Mouse (Mus musculus): ENCODE measurements around the gene Ttc30a2.
"Not testable (repeated sequence)": the region's sequence is repeated elsewhere in the genome, so short reads cannot be mapped to it uniquely, and the experiment has no call there.

Gene Ttc30a2

DNA sequence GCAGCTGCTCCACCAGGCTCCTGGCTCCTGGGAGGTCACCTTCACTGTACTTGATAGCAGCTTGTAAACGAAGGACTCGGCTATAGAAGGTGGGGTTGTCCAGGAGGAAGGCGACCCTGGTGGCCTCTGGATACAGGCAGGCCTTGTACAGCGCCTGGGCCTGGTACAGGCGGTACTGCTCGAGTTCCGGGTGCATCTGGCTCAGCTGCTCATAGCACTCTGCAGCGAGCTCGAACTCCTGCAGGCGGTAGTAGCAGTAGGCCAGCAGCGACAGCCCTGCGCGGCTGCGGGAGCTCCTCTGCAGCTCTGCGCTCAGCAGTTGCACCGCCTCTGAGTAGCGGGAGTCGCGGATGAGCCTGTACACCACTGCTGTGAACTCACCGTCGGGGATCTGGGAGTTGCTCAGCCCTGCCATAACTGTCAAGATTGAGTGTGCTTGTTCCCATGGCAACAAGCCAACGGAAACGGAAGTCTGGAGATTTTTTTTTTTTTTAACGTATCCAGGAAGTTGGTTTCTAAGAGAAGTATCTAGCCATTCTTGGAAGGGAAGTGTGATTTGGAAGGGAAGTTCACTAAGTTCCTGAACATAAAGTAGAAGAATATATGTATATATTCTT is at the start of gene Ttc30a2:
Gene Ttc30a2, minus strand, starts transcription at position 419 of the 617 bp plus-strand sequence.
- DNase-seq (ENCODE audit: low spot score) = not testable (repeated sequence)

DNA sequence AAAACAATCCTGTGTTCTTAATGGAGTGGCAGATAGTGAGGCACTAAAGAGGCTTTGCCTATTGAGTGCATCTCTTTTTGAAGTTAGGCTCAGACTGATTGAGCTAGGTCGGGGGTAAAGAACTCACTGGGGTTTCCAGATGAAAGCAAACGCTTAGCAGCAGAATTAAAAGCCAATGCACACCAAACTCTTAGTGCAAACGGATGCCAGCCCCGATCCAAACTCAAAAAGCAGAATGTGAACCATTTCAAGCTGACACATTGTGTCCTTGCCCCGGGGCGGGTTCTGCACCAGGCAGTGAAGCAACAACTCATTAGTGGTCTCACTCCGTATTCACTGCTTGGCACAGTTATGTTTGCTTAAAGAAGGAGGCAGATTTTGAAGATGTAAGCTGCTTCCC is 38.9 kb upstream of the Ttc30a2 start:
- DNase-seq (ENCODE audit: low spot score) = no peak

DNA sequence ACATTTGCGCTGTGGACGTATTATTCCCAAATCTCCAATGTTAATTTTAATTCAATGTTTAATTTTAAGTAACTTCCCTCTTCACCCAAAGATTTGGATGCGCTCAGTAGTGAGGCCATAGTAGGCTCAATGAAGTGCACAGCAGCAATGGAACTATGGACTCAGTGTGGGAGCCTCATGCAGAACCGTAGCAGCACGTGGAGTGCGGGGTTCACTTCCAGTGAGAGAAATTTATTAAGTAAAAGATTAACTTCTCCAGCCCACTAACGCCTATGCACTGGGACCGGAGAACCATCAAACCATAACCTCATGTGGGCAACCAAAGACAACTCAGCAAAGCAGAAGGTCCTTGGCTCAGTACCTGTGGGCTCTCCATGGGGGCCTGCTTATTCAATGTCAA is 38.2 kb upstream of the Ttc30a2 start:
- DNase-seq (ENCODE audit: low spot score) = no peak

DNA sequence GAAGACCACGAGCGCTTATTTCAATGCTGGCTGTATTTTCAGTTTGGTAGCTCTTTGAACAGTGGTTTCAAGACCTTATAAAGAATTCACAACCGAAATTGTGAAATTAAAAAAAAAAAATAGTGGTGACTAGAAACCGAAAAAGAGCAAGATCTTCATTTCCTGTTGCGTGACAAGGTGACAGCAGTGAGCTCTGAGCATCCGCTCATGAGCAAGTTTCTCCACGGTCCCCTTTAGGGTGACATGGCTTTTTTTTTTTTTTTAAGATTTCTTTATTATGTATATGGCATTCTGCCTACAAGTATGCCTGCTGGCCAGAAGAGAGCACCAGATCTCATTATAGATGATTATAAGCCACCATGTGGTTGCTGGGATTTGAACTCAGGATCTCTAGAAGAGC is 37.5 kb upstream of the Ttc30a2 start:
- no peak for DNase-seq (ENCODE audit: low spot score)

DNA sequence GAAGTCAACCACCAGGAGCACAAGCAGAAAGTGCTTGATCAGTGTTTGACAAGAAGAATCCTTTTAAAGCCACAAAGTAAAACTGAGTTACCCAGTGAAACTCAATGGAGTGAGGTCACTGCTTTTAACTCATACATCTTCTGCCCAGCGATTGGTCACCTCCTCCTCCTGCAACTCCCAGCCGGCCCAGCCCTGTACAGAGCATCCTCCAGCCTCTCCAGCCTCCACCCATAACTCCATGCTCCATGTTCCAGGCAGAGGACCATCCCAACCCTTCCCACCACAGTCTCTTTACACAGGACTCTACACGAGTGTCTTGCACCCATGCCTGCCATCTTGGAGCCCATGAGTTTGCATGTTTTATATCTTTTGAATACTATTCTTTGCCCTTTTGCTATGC is 36.7 kb upstream of the Ttc30a2 start:
- no peak for DNase-seq (ENCODE audit: low spot score)

DNA sequence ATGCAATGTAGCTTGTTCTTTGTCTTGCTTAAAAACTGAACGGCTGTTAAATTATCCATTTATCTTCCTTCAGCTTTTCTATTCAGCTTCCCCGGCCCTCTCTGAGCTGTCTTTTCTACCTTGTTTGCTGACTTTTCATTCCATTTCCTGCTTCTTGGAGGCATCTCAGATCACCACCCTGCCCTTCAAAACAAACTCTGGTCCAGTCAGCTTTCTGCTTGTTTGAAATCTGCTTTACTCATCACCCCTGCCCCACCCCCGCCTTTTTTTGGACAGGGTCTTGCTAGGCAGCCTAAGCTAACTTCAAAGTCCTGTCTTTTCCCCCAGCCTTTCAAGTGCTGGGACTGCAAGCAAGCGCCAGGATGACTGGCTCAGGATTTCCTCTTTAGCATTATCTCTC is 28.2 kb upstream of the Ttc30a2 start:
- no peak for DNase-seq (ENCODE audit: low spot score)

DNA sequence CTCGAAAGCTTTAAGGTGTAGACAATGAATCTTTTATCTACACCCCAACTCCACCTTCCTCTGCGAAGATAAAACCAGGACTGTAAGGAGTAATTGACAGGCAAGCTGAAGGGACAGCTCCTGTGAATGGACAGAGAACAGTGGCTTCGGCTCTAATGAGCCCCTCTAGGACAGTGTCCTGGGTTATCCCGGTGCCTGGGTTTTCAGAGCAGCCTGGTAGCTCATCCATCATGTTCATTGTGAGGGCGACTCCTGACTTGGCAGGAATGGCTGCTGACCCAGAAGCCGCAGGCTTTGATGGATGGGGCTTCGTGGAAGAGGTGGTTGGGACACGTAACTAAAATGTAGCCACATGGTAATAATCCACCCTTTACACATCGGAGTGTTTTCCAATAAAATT is 24.9 kb upstream of the Ttc30a2 start:
- DNase-seq (ENCODE audit: low spot score) = no peak

DNA sequence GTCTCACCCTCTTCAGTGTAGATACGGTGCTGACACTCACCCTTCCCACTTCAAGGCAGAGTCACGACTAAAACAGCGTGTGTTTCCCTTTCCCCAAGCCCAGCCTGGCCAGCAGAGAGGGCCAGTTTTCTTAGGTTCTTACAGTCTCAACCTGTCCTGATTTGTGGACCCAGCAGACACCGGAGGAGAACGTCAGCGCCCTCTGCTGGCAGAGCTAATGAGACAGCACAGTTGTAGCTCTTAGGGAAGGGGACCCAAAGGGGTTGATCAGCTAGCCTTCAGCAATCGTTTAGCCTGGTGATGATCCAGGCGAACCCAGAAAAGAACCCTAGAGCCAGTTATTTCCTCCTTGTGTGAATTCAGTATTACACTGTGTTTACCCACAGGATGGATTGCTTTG is 23.4 kb upstream of the Ttc30a2 start:
- peak; percentile 63 for DNase-seq (ENCODE audit: low spot score)

DNA sequence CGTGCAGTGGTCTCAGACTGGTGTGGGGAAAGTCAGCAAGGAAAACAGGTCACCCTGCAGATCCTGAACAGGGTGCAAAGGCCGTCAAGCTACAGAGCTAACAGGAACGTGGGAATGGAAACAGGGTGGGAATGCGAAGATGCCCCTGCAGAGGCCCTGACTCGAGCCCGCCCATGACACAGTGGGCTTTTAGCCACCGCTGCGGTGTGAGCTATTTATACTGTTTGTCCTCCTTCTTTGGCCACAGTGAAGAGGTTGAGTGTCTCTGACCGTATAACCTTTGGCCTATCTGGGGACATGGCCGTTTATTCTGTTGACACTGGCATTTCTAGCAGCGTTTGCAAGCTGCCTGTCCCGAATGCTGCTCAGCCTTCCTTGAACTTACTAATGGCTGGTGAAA is 21.7 kb upstream of the Ttc30a2 start:
- DNase-seq (ENCODE audit: low spot score) = peak; percentile 80

DNA sequence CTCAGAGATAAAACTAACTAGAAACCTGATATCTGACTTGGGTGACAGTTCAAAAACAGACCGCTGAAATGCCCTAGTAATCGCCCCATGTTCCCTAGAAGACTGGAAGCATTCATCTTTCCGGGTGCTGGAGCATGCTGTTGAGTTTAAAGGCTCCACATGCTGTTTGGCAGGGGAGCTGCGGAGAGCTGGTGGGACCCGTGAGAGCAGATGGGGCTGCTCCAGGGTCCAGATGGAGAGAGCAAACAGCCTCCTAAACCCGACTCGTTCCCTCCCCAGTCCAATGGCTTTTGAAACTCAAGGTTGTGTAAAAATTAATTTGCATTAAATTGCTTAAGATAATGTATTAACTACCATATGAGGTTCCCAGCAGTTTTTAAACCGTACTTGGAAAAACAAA is 20.7 kb upstream of the Ttc30a2 start:
- DNase-seq (ENCODE audit: low spot score) = peak; percentile 17

DNA sequence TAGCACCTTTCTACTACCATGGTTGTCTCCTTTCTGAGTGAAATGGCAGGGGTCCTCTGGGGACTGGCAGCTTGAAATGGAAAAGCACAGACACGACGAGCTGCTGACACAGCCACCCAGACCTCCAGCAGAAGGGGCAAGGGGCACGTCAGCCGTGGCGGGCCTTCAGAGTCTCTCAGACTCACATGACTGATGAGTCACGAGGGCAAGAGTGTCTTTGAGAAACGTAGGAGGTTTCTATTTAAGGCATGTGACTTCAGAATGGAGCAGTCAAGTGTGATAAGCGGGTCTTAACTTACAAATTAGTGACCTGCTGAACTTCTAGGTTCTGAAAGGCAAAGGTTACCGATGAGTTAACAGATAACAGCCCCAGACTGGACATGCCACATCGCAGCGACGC is 19.8 kb upstream of the Ttc30a2 start:
- DNase-seq (ENCODE audit: low spot score) = peak; percentile 87

DNA sequence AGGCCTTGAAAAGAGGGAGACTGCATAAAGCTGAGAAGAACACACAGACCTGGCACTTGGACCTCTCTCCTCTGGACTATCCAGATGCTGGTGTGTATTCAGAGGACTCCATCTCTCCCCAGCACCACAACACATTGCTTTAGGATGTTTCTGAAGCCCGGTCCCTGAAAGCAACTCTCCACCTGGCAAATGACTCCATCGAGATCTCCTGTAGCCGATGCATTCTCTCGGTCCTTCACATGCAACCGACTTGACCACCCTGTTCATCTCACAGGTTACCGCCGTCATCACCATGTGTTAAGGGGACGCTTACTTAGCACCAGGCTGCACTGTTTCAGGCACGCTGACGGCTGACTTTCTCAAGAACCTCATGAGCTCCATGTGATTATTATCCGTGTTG is 16.9 kb upstream of the Ttc30a2 start:
- DNase-seq (ENCODE audit: low spot score) = no peak

DNA sequence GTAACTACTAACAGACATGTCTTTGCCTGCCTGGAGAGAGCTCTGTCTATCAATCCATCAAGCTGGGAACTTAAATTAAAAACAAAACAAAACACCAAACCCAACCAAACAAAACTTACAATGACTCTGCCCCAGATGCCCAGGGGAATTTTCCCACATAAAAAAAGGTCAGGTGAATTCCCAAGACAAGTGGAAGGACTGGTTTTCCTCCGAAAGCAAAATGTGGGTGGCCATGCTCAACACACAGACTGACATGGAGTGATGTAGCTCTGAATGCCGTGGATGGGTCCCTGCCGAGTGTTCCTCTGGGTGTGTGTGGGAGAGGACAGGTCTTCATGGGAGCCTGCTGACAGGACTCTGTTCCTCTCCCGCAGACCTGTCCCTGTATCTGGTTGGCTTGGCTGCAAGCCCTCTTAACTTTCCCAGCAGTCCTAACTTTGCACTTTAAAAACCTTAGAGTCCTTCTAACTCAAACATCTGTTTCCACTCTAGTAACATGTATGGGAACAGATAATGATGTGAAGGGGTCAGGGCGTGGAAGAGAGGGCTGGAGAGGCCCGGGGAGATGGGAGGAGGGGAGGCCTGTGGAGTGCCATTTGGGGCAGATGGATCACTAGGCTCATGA is 13.7 kb upstream of the Ttc30a2 start:
- no peak for DNase-seq (ENCODE audit: low spot score)

DNA sequence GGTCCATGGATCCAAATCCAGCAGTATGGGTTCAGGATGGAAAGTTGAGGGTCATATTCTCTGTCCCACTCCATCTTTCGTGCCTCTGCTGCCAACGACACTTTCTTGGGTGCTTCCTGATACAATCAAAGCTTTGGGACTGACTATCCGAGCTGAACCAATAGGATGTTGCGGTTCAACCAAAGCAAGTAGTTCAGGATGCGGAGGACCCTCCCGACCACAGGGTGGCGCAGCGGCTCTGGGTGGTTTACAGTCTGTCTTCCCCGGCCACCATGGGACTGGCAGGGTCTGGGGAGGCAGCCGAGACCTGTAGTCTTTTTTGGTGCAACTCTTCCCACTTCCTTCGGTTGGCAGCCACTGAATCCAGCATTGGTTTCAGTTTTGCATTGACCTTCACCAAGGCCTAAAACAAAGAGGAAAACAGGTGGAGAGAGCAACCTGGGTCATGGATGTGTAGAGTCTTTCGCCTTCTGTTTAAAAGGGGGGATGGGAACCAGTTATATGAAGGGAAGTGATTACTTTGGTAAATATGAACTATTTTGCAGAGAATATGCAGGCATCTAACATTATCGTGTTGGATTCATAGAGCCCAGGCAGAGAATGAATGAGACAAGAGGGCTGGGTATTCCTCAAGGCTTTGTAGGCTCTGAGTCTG is 13.0 kb upstream of the Ttc30a2 start:
- peak; percentile 70 for DNase-seq (ENCODE audit: low spot score)

DNA sequence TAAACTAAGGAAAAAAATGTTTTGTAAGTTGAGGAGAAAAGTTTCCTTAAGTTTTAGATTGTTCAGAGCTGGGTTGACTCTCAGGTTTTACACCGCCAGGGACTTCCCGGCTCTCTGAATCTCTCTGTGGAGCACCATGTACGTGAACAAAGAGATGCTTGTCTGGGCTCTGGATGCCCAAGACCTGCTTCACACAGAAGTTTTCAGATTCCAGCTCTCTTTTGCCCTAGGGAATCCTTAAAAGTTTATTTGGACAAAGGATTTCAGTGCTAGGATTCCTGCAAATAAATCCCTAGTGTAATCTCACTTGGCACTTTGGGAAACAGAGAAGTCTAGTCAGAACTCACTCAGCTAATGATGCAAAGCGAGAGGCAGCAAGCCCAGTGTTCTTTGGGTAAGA is 11.7 kb upstream of the Ttc30a2 start:
- DNase-seq (ENCODE audit: low spot score) = no peak

DNA sequence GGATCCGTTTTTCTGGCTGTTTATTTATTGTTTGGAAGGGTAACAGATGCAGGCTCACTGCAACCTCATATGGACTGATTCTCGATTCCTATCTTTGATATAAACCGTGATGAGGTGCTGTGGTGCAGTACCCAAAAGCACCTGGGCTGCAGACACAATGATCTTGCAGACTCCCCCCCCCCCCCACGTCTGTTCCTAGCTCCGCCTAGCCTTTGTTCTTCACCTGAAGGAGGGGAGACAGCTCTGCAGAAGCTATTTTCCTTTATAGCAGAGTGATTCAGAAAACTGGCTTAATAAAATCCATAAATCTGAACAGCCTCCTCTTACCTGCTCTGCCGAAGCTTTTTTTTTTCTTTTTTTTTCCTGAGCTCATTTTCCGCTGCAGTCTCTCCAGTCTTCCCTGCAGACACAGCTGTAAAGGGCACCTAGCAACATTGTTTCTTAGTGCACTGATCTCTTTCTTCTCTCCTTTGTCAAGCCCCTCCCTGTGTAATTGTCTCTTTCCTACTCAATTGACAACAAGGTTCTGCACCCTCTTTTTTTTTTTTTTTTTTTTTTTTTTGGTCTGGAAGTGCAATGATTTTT is 10.9 kb upstream of the Ttc30a2 start:
- DNase-seq (ENCODE audit: low spot score) = no peak

DNA sequence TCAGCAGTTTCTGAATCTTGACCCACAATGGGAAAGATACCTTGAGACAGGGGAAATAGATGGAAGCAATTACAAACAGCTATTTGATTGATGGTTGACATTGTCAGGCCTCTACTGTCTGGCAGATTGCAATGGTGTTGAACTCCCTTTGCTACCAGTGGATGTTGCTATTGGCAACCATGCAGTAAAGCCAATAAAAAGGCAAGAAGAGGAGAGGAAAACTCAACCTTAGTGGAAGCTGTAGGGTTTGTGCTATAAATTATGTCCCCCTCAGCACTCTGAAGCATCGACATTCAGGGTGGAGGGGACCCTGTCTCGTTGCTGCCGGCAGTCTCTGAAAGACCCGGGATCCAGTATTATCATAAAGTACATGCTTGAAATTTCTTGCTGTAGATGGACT is 10.4 kb upstream of the Ttc30a2 start:
- DNase-seq (ENCODE audit: low spot score) = no peak

DNA sequence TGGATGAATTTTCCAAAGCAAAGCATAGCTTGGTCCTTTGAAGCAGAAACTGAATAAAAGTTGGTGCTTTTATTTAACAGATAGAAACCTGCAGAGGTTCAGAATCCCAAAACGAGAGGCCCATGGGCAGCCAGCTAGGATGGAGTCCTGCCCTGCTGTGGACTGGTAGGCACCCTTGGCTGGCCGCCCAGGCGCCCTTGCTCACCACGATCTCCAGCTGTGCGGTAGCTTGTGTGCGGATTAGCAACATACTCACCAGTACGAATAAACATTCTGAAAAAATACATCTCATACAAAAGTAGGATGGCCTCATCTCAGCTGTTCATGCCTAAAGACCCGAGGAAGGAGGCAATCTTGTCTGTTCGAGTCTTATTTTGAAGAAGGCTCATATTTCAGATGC is 9.8 kb upstream of the Ttc30a2 start:
- no peak for DNase-seq (ENCODE audit: low spot score)

DNA sequence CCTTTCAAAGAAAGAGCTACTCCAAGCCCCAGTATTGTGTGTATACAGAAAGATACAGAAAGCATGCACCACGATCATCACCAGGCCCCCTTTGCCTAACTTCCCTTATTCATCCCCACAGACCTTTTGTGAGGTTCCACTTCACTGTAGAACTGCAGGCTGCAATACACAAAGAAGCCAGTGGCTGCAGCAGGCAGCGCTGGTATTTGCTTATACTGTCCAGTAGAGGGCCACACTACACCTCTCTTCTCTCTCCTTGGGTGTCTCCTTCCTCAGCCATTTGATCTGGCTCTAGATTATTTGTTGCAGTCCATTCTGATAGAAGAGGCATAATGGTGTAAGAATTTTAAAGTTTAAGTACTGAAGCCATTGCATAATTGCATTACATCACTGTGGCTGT is 7.2 kb upstream of the Ttc30a2 start:
- DNase-seq (ENCODE audit: low spot score) = peak; percentile 56

DNA sequence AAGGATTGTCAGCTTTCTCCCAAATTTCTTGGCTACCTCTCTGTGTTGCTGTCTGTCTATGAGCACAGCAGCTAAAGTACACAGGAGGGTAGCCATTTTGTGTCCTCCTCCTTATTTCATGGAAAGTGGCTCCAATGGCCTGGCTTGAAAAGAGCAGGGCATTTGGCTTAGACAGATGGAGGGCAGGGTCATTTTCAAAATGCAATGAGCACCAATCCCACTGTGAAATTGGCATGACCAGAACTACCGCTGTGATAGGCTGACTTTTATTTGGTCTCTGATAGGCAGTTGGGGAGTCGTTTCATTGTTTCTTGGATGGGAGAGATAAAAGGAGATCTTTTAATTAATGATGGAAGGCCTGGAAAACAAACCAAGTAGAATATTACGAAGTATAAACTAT is 5.9 kb upstream of the Ttc30a2 start:
- no peak for DNase-seq (ENCODE audit: low spot score)

DNA sequence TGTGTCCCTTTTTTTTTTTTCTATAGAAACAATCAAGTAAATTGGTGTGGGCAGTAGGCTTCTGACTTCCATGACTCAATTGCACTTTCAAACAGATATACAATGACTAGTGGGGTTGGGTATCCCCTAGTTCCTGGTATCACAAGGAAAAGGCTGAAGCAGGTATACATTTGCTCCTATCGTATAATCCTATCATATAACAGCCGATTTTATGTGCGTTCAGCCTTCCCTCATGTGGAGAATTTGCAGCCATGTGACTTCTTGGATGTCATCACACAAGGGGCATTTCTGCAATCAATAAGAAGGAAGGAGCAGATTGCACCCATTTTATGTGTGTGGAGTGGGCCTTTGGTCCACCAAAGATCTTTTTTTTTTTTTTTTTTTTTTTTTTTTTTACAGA is 5.1 kb upstream of the Ttc30a2 start:
- no peak for DNase-seq (ENCODE audit: low spot score)

DNA sequence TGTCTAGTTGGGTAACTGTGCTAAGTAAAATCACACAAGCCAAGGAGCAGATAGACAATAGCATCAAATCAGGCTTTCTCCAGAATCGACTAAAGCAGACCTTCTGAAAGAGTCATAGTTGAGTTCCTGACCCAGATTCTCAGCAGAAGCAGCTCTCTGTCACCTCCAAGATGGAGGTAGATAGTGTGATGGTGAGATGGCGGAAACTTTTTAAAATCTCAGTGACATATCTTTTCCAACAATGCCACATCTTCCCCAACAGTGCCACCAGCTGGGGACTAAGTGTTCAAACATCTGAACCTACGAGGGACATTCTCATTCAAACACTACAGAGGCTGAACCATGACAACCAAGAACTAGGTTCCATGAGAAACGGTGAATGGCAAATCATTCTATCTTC is 4.7 kb upstream of the Ttc30a2 start:
- no peak for DNase-seq (ENCODE audit: low spot score)

DNA sequence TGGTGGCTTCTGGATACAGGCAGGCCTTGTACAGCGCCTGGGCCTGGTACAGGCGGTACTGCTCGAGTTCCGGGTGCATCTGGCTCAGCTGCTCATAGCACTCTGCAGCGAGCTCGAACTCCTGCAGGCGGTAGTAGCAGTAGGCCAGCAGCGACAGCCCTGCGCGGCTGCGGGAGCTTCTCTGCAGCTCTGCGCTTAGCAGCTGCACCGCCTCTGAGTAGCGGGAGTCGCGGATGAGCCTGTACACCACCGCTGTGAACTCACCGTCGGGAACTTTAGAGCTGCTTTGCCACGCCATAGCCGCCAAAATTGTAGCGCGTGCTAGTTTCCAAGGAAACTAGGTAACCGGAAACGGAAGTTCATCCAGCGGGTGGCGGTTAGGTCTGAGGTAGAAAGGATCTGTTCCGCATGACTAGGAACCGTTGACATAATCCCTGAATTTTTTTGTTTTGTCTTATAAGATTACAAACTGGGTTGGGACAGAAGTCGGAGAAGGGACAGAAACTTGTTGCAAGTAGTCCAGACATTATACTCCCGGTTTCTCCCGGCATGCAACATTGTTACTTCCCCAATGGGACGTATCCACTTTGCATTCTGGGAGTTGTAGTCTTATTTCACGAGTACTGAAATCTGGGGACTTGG is 3.6 kb upstream of the Ttc30a2 start, which contains the start of gene Ttc30a1:
Gene Ttc30a1, minus strand, starts transcription at position 528 of the 642 bp plus-strand sequence.
- peak; percentile 89 for DNase-seq (ENCODE audit: low spot score)
